Mouse (Mus musculus): ENCODE data around the gene Sult2b1.

The Sult2b1 gene

GRCm38 (mm10) chr7:45775237-45775636 lies 9.2 kb downstream of the Sult2b1 start:
- DNase-seq (ENCODE audit: extremely low read depth, low read depth, low spot score), result no peak

DNA sequence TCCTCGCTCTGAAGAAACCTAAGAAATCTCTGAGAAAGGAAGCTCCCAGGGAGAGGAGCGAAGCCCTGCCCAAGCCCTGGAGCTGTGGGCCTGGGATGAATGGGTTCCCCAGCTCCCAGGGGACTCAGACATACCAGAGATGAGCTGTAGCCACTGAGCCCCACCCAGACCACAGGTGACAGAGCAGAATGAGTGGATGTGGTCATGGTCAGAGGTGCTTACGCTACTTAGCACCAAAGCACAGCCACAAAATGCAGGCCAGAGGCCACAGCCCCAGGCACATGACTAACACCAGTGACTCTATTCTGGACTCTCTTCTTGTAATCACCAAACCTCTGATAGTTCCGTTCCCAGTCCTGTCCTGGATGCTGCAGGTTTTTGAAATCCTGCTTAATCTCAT lies 13.4 kb downstream of the Sult2b1 start:
- no peak for DNase-seq (ENCODE audit: extremely low read depth, low read depth, low spot score)

DNA sequence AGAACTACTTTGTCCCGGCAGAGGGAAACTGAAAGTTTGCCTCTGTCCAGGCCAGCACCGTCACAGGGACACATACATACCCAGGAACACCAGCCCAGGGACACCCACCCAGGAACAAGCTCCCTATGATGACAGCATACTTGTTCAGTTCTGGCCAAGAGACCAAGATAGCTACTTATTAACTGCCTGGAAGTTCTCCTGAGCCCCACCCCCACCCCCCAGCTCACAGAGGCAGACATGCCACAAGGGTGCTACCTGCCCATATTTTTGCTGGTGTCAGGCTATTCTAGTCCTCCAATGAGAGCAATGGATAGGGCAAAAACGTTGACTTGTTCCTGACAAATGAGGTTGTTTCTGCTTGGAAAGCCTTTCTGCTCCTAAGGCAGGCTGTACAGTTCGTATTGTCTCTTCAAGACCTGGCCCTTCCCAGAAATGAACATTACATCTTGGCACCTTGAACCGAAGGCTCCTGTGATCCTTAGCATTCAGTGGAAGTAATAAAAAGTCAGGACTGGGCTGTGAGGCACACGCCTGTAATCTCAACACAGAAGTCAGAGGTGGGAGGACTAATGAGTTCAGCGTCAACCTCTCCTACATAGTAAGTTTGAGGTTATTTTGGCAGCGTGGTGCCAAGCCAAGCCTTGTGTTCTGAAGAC lies 13.9 kb downstream of the Sult2b1 start:
- DNase-seq (ENCODE audit: extremely low read depth, low read depth, low spot score), result no peak

- no peak for DNase-seq (ENCODE audit: extremely low read depth, low read depth, low spot score)
These were observed 17.0 kb downstream of the Sult2b1 start for GRCm38 (mm10) chr7:45767500-45767899.

DNA sequence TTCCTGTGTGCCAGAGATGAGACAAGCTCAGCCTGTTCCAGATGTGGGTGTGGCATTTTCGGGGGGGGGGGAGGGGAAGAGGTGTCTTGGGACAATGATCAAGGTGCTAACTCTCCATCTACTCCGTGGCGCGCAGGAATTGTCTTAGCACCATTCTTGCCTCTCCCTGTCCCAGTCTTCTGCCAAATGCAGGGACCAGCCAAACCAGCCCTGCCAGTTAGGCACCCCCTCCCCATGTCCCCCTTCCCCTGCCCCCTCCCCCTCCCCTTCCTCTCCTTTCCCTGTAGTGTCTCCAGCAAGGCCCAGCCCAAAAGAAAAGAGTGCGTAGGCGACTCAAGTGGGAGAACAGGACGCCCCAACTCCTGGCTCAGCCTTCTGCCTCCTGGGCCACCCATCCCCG lies 17.7 kb downstream of the Sult2b1 start:
- DNase-seq (ENCODE audit: extremely low read depth, low read depth, low spot score), result no peak

GRCm38 (mm10) chr7:45765995-45766394 lies 18.5 kb downstream of the Sult2b1 start:
- DNase-seq (ENCODE audit: extremely low read depth, low read depth, low spot score), result no peak

DNA sequence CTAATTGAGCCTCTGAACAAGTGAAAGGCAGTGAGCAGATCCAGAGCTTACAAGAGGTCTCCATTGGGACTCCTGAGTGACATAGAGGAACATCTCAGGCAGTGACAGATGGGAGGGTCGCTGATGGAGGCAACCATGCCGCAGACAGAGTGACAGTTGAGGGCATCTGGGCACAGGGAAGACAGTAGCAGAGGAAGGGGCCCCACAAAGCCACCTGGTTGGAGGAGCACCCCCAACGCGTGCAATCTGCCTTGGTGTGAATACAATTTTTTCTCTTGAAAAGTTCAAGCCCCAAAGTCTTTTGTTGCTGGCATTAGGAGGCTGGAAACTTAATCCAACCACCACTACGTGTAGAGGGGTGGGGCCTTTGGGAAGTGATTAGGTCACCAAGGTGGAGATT lies 24.3 kb downstream of the Sult2b1 start:
- DNase-seq (ENCODE audit: extremely low read depth, low read depth, low spot score), result no peak

DNA sequence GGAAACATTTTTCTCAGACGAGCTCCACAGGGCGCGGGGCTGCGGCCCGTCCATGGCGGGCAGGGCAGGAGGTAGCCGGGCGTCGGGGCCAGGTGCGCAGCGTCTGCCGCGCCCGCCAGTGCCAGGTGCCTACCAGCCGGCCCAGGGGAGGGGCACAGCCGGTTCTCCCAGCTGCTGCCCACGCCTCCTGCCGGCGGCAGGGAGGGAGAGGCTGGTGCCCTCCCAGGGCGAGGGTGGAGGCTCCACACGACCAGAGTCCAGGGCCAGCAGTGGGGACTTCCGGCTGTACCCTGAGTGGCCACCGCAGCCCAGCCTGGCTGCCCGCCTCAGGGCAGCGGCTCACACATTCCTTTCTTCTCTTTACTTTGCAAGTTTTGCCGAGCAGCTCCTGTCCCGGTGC lies 25.1 kb downstream of the Sult2b1 start:
- no peak for DNase-seq (ENCODE audit: extremely low read depth, low read depth, low spot score)

DNA sequence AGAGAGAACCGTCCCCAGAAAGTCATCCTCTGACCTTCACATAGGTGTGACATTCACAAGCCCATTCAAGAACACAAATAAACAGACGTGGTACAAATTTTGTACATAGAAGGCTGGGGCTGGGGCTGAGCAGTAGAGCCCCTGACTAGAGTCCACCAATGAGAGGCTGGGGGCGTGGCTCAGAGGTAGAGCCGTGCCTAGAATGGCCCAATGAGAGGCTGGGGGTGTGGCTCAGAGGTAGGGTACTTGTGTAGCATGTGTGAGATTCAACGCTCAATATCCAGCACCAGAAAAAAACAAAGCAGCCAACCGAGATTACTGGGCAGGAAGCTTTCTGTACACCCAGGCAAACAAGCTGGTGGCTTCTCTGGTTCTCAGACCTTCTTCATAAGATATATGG lies 28.8 kb downstream of the Sult2b1 start:
- DNase-seq (ENCODE audit: extremely low read depth, low read depth, low spot score), result no peak

- no peak for DNase-seq (ENCODE audit: extremely low read depth, low read depth, low spot score)
These were observed 34.3 kb downstream of the Sult2b1 start for GRCm38 (mm10) chr7:45750162-45750561.

GRCm38 (mm10) chr7:45749401-45749800 lies 35.1 kb downstream of the Sult2b1 start:
- no peak for DNase-seq (ENCODE audit: extremely low read depth, low read depth, low spot score)

DNA sequence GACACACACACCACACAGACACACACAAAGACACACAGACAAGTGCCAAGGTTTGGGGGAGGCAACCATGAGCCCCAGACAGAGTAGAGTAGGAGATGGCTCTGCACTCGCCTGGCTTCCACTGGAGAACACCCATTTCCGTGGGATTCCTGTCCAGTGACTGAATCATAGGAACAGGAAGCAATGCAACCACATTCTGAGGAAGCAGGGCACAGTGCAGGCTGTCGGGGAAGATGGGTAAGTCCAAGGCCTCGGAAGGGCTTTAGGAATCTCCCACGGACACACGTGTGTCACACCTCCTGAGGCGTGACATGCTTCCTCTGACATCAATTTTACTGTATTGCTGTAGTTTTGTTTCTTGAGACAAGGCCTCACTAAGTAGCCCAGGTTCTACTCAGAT lies 36.4 kb downstream of the Sult2b1 start:
- DNase-seq (ENCODE audit: extremely low read depth, low read depth, low spot score), result no peak

DNA sequence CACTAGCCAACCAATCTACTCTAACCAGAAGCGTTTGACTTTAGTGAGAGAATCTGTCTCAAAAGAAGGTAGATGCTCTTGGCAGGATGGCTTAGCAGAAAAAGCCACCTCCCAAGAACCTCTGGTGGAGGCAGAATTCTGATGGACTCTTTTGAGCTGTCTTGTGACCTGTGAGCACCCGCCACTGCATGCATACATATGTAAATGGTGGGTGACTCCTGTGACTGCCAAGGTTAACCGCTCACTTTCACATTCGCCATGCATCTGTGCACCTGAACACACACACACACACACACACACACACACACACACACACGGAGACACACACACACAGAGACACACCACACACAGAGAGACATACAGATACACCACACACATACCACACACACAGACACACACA lies 37.0 kb downstream of the Sult2b1 start:
- no peak for DNase-seq (ENCODE audit: extremely low read depth, low read depth, low spot score)

DNA sequence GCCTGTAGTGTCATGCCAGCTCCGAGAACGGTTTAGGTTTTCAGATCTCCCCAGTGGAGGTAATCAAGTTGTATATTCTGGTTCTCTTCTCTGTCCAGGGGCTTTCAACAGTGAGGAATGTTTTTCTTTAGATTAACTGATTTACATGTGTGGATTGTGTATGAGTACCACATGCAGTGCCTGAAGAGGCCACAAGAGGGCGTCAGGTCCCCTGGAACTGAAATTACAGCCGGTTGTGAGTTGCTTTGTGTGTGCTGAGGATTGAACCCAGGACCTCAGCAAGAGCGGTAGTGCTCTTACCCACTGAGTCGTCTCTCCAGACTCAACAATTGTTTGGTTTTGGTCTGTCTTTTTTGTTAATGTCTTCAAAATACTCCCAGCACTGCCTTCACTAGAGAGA lies 38.0 kb downstream of the Sult2b1 start:
- DNase-seq (ENCODE audit: extremely low read depth, low read depth, low spot score), result no peak

- DNase-seq (ENCODE audit: extremely low read depth, low read depth, low spot score), result no peak
These were observed 40.1 kb downstream of the Sult2b1 start for GRCm38 (mm10) chr7:45744387-45744786.

DNA sequence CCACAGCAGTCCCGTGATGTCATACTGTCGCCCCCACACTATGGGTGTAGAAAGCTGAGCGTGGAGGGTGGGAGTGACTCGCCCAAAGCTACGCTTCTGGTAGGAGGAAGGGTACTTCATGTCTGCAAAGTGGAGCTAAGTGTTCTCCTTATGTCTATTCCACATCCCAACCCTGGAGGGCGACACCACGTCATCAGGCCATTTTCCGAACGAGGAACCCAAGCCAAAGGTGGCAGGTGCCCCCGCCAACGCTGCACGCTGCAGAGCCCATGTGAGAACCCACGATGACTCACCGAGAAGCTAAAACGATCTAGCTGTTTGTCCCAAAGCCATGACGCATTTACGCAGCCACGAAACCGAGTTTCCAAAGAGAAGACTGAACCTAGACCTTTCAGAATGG lies 42.1 kb downstream of the Sult2b1 start:
- no peak for DNase-seq (ENCODE audit: extremely low read depth, low read depth, low spot score)

- DNase-seq (ENCODE audit: extremely low read depth, low read depth, low spot score), result no peak
These were observed 42.7 kb downstream of the Sult2b1 start for GRCm38 (mm10) chr7:45741777-45742176.

DNA sequence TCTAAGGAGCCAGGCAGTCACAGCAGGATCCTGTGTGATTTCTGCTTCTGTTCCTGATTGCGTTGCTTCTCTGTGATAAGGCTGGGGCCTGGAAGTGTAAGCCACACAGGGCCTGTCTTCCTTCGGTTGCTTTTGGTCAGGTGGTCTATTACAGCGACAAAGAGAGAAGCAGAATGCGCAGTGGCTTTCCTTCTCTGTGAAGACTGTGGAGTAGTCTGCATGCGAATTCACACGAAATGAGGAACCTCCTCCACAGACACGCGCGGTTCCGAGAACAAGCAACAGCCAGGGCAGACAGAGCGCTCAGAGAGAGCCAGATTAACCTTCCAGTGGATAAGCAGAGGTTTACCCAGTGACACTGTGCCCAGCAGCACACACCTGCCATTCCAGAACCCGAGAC lies 43.2 kb downstream of the Sult2b1 start:
- no peak for DNase-seq (ENCODE audit: extremely low read depth, low read depth, low spot score)

DNA sequence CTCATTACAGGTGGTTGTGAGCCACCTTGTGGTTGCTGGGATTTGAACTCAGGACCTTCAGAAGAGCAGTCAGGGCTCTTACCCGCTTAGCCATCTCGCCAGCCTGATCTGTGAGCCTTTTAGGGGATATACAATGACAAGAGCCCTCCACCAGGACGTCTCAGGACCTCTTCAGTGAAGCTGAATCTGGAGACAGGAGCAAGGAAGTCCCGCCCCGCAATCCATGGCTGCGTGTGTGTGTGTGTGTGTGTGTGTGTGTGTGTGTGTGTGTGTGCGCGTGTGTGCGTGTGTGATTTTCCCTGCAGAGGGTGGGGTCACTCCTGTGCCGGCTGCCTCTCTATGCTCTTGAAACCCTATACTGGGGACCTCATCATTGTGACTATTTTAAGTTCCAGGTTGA lies 44.6 kb downstream of the Sult2b1 start:
- DNase-seq (ENCODE audit: extremely low read depth, low read depth, low spot score), result no peak

DNA sequence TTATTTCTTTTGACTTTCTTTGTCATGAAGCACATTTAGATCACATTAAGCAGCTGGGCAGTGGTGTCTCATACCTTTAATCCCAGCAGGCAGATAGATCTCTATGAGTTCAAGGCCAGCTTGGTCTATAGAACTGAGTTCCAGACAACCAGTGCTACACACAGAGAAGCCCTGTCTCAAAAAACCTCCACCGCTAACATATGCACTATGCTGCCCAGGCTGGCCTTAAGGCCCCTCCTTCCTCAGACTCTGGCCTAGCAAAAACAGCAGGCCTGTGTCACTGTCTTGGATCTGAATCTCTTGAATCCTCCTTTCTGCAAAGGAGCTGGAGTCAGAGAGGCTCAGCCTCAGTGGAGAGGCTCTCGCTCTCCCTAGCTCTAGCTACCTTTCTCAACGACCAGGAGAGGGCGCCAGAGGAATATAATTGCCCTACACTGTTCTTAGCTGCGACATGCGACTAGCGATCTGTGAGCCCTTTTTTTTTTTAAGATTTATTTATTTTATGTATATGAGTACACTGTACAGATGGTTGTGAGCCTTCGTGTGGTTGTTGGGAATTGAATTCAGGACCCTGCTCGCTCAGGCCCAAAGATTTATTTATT lies 45.2 kb downstream of the Sult2b1 start:
- no peak for DNase-seq (ENCODE audit: extremely low read depth, low read depth, low spot score)

DNA sequence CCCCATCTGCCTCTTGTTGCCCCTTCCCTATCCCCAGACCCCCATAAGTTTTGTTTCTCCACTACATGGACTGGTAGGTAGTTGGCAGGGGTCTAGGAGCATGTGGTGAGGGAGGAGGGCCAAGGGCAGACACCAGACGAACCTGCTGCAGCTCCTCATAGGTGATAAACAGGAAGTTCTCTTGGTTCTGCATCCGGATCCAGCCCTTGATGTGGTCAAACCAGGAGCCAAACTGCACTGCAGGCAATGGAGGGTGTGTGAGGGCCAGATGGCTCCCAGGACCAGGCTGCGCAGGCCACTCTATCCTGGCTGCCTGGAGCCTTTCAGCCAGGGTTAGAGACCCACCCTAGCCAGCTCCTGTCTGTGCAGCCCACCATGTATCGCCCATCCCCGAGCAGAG lies 51.0 kb downstream of the Sult2b1 start:
- no peak for DNase-seq (ENCODE audit: extremely low read depth, low read depth, low spot score)

DNA sequence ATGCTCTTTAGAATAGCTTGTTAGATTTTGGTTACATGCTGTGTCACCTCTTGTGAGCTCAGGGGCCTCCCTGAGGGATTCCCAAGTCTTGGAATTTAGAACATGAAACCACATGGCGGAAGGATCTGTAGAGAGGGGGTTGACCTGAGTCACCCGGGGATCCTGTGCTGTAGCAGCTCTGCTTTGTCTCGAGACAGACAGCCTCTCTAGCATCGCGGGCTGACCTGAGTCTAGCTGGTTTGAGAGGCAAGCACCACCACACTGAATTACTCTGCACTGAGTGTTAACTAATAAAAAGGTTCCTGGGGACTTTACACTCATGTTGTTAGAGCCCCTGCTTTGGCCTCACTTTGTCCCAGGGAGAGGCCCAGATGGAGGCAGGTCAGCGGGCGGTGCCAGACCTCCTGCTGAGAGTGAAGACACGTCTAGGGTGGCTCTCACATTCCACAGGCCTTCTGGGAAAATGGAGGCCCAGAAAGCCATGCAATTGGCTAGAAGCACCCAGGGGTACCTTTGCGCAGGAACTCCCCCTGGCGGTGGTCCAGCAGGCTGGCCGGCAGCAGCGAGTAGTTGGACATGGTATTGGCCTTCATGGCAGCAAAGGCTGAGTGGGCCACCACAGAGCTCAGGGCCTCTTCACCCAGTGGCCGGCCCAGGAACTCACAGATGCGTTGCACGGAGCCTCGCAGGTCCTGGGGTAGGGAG lies 53.6 kb downstream of the Sult2b1 start:
- DNase-seq (ENCODE audit: extremely low read depth, low read depth, low spot score), result no peak

DNA sequence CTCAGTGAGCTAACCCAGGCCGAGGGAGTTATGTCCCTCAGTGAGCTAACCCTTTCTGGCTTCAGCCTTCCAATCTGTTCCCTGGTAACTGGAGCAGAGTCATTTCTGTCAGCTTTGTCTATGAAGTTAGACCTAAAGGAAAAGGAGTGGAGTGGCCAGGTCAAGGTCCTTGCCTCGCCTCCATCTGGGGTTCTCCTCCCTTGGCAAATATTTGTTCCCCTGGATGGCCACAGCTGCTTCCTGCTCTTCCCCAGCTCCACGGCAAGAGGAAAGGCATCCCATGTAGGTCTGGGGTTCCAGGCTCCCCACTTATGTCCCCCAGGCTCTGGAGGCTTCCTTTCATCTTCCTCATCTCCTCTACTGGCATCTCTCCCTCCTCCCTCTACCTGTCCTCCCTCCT lies 56.8 kb downstream of the Sult2b1 start:
- no peak for DNase-seq (ENCODE audit: extremely low read depth, low read depth, low spot score)
